Mouse (Mus musculus): ENCODE results near the gene Tpk1.
"Not testable (repeated sequence)": the region's sequence is repeated elsewhere in the genome, so short reads cannot be mapped to it uniquely, and the experiment has no call there.

Gene Tpk1

DNA sequence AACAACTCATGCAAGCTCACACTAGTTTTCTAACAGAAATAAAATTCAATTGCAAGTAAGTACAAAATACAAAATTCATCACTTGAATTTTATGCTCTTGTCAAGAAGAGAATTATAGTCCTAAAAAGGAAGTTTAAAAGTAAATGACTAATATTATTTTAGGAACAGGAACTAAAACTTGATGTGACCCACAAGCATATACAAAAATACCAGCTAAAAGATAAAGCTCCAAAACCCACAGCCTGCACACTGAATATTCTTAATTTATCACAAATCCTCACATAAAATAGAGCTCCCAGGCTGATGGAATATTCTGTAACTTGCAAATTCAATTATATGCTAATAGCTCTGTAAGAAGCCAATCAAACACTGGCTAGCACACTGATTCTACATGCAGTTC is 25.5 kb downstream of the Tpk1 start:
- DNase-seq (ENCODE audit: low spot score) = no peak

GRCm38 (mm10) chr6:43638865-43639264 is 27.2 kb downstream of the Tpk1 start:
- DNase-seq (ENCODE audit: low spot score) = no peak

DNA sequence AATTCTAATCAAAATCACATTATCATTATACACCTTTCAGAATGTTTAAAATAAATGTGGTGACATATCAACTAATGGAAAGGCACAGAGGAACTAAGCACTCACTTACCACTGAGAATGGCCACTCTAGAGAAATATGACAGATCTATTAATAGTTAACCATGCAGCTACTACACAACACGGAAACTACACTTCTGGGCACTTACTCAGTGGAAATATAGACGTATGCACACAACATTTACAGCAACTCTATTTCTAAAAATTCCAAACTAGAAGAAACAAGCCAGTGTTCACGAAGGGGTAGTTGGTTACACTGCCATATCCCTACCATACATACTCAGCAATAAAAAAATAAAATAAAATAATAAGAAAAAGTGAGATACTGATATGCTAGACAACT is 28.0 kb downstream of the Tpk1 start:
- DNase-seq (ENCODE audit: low spot score) = no peak

DNA sequence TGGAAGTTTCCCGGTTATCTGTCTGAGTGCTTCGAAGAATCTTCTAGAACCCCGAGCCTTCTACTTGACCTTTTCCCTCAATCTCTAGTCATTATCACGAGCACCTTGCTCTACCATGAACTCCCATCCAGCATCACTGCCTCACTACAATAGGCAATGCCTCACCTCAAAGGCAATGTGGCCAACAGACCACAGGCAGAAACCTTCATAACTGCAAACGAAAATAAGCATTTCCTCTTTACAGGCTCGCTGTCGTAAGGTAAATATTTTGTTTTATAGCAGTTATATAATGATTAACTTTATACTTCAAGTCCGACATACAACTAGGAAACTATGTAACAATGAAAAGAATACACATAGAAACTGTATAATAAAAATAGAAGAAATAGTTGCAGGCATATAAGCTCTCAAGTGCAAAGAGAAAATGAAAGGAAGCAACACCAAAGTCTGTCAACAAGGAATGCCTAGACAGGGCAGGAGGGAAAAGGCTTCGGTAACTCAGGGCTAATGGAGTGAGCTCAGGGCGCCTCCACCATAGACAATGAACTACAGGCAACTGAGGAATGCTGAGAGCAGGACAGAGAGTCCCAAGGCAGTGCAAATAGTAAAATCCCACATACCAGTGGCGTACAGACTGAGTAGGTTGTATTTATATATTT is 29.0 kb downstream of the Tpk1 start:
- DNase-seq (ENCODE audit: low spot score) = no peak

DNA sequence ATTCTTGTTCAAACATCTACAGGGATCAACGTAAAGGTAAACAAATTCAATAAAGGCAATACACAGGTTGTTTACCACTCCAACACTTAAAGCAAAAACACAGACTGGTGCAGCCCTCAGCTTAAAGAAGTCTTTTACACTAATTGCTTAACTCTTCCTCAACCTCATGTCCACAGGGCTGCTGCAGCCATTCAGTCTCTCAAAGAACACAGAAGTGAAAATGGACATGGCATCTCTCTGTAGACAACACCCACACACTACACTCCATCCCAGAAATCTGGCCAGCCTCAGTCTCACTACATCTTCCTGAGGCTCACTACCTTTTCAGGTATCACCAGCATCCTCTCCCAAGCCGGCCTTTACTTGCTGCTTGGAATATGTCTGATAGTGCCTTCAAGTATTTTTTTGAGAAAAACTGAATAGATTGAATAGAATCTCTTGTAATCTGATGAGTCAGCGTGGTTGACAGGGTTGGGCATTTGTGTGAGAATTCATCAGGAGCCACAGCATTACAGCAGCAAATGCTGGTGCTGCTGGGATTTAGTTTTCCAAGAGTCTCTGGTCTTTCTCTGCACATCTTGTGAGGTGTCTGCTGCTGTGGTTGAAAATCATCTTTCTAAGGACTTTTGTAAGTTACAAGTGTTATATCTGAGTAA is 32.6 kb downstream of the Tpk1 start:
- DNase-seq (ENCODE audit: low spot score) = no peak

GRCm38 (mm10) chr6:43632871-43633270 is 33.2 kb downstream of the Tpk1 start:
- DNase-seq (ENCODE audit: low spot score) = no peak

GRCm38 (mm10) chr6:43623448-43623847 is 42.6 kb downstream of the Tpk1 start:
- DNase-seq (ENCODE audit: low spot score) = not testable (repeated sequence)

GRCm38 (mm10) chr6:43619258-43619657 is 46.8 kb downstream of the Tpk1 start:
- DNase-seq (ENCODE audit: low spot score) = no peak

GRCm38 (mm10) chr6:43611770-43612169 is 54.3 kb downstream of the Tpk1 start:
- DNase-seq (ENCODE audit: low spot score) = no peak

DNA sequence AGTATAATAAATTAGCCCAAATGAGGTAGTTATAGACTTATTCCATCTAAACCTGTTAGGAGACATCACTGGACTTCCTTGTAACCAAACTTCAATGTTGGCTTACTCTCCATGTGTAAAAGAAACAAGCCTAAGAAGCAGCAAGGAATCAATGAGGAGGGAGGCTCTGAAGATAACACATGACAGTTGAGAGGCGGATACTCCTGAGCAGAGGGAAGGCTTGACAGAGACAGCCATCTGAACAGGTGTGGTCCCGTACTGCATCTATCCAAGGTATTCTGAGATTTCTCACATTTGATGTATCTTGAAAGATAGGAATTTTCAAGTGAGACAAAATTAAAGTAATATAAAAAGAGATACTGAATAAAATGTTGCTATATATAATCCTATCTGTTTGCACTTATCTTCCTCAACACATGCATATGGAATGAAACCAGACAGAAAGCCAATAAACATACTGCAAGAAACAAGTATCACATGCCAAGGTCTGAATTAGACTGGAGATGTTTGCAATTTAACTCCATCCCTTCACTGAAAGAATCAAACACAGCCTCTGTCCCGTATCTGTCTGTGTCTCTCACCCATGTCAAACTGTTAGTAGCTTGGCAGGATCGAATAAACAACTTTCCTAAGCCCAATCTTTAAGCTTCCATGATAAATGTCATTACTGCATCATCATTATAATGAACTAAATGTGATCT is 75.1 kb downstream of the Tpk1 start:
- DNase-seq (ENCODE audit: low spot score) = no peak

- no peak for DNase-seq (ENCODE audit: low spot score)
Measured at GRCm38 (mm10) chr6:43585274-43585673, 80.8 kb downstream of the Tpk1 start.

GRCm38 (mm10) chr6:43581809-43582208 is 84.3 kb downstream of the Tpk1 start:
- no peak for DNase-seq (ENCODE audit: low spot score)

DNA sequence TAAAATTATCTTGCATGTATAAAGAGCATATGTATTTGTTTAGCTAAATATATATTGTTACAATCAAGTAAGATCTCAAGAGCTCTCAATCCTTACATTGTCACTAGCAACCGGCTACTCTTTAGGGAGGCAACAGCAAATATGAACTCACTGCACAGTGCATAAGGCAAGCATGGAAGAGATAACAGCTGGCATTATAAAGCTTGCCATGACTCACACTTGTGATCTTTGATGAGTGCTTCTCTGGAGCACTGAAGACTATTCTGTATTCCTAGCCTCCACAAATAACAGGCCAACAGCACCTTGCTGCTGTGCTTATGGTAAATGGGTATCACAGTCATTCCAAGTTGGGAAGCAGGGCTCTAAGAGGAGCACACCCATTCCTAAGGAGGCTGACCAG is 98.2 kb downstream of the Tpk1 start:
- DNase-seq (ENCODE audit: low spot score) = no peak

GRCm38 (mm10) chr6:43562474-43562873 is 103.6 kb downstream of the Tpk1 start:
- no peak for DNase-seq (ENCODE audit: low spot score)

- no peak for DNase-seq (ENCODE audit: low spot score)
Measured at GRCm38 (mm10) chr6:43551410-43551809, 114.7 kb downstream of the Tpk1 start.

DNA sequence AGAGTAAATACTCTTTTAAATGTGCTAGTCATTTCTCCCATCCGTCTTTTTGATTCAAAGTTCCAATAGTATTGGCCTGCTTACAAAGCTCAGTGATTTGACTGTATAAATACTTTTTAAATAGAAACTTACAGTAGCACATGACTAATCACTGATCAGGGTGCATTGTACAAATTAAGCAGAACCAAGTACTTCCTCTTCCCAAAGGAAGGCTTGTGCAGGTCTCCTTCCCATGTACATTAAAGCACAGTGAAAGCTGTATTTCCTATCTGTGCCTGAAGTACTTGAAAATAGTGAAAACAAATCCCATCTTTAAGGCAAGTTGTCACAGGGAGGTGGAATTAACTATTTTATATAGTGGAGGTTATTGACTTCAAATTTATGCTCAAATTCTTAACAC is 119.5 kb downstream of the Tpk1 start:
- no peak for DNase-seq (ENCODE audit: low spot score)

DNA sequence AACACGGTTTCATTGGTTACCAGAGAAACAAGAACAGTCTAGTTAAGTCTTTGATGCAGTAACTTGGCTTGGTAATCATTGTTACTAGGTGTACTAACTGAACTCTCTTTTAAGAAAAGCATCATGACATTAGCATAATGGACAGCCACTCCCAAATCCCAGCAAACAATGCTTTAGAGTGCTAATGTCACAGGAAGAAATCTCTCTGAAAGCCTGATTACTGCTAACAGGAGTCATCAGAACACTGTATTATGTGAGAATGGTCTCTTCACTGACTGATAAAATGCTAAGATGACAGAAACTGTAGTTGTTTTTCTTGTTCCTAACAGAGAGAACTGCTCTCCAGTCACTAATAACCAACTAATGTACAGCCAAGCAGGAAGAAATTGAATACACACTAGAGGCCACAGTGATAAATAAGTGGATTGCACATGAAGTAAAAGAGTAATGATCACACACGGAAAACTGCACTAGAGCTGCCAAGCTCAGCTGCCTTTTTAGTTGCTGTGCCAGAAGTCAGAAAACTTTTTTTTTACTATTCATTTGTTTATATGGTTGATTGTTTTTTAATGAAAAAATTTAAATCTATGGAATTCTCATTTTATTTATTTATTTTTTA is 128.7 kb downstream of the Tpk1 start:
- DNase-seq (ENCODE audit: low spot score) = no peak

GRCm38 (mm10) chr6:43535459-43535858 is 130.6 kb downstream of the Tpk1 start:
- no peak for DNase-seq (ENCODE audit: low spot score)

DNA sequence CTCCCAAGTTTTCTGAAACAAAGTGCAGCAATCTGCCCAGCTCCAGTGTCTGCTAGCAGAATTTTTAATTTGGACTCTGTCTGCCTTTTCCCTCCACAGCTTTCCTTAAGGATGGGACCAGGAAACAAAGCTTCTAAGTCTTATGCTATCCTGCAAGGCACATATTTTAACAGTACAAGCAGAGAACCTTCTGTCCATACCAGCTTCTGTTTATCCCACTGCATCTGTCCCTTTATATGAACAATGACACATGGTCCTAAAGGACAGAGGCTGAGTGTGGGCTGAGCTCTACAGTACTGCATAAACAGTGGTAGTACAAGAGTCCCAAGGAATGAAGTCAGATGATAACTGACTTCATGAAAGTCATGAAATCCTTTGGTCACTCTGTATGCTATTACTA is 132.8 kb downstream of the Tpk1 start:
- DNase-seq (ENCODE audit: low spot score) = no peak

DNA sequence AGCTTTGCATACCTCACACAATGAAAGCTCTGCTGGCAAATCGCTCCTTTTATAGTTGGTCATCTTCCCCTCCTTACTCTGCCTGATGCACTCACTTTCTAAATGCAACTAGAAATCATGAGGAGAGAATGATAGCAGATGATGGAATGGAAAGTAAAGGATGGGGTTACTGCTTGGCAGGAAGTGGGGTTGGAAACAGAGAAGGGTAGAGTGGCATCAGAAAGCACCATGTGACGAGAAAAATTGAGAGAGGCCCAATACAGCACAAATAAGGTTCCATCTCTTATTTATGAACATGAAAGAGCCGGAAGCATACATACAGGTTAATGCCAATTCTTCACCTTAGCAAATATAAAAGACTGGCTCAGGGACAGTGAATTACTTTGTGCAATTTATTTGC is 133.3 kb downstream of the Tpk1 start:
- no peak for DNase-seq (ENCODE audit: low spot score)

- no peak for DNase-seq (ENCODE audit: low spot score)
Measured at GRCm38 (mm10) chr6:43531996-43532395, 134.1 kb downstream of the Tpk1 start.

GRCm38 (mm10) chr6:43528996-43529395 is 137.1 kb downstream of the Tpk1 start:
- DNase-seq (ENCODE audit: low spot score) = no peak

DNA sequence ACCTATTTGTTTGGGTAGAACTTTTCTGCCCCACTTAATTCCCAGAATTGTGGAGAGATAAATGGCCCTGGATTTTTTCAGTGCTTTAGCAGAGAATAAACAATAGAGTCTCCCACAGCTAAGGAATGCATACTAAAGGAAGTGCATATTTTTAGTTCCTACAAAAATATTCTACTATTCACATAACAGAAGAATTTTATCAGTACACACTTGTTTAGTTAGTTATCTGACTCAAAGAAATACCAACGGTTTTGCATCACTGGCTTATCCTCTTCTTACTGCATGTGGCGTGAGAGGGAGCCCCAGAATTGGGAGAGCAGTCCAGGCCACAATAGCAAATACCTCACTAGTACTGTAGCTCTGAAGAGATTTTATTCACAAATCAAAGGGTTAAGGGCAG is 141.1 kb downstream of the Tpk1 start:
- no peak for DNase-seq (ENCODE audit: low spot score)
